Mouse (Mus musculus) brain, embryonic 14.5 days (tissue): ENCODE measurements at regions not wholly inside any gene's neighbourhood (a gene's known extent, or its start where the extent isn't known, plus 50 kb on each side); places are given as distances from the start of the nearest gene placed in this dataset.

Experiments
- DNase-seq: peaks from one replicate; pipeline ENCODE4 v3.0.0-alpha.2; 2011; ENCODE audit warnings: low read depth
- CTCF ChIP-seq: fragments of 200-500 bp; IDR thresholded peaks from 2 replicates; pipeline ENCODE4 v1.5.1; 2012; ENCODE audit warnings: inconsistent platforms, mild to moderate bottlenecking, moderate library complexity, borderline replicate concordance; ENCODE audit not compliant: insufficient read depth, insufficient read length; ENCODE audit errors: extremely low read depth
- POLR2A ChIP-seq: fragments of 200-500 bp; IDR thresholded peaks from 2 replicates; pipeline ENCODE4 v1.6.1; 2012; ENCODE audit warnings: mild to moderate bottlenecking, inconsistent platforms, borderline replicate concordance; ENCODE audit not compliant: poor library complexity, insufficient read depth, insufficient read length, severe bottlenecking; ENCODE audit errors: extremely low read depth

- TF ChIP-seq CTCF (no peak), POLR2A (no peak)
- DNase-seq, result no peak
Observed at GRCm38 (mm10) chr5:35160929-35161815, 55.6 kb upstream of the Lrpap1 start.

DNA sequence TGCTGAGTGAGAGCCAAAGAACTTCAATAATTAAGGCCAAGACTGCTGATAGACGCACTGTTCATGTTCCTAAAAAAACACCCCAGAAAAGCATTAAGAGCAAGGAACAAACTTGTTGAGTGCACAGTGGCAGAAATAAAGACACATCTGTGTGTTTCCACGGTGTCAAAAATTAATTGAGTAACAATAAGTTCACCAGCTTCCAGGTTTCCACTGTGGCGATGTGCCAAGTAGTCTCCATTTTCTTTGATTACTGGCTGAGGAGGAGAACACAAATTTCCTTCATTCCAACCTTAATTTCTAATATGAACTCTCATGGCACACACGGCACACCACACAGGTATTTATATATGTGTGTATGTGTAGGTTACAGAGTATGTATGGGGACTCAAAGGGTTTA lies 54.3 kb upstream of the Lrpap1 start:
- TF ChIP-seq POLR2A (no peak), CTCF (no peak)
- DNase-seq, result no peak

DNA sequence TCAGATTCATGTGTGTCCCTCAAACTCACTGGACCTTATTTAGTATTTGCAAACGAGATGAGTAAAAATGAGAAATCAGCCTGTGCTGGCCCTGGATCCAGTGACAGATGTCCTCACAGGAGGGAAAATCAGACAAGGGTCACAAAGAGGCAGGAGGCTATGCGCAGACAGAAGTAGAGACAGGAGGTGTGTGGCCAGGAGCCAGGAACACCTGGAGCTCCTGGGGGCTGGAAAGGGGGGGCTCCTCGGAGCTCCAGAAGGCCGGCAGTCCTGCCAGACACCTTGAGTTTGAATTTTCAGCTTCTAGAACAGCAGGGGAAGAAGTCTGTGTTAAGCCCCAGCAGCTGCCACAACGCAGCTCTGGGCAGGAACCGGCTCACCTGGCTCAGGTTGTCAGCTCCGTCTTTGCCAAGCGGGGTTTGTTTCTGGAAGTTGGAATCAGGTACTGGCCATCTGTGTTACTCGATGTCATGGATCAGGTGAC lies 53.7 kb upstream of the Lrpap1 start:
- TF ChIP-seq CTCF, result no peak
- TF ChIP-seq POLR2A, result no peak
- peak; percentile 66 for DNase-seq

DNA sequence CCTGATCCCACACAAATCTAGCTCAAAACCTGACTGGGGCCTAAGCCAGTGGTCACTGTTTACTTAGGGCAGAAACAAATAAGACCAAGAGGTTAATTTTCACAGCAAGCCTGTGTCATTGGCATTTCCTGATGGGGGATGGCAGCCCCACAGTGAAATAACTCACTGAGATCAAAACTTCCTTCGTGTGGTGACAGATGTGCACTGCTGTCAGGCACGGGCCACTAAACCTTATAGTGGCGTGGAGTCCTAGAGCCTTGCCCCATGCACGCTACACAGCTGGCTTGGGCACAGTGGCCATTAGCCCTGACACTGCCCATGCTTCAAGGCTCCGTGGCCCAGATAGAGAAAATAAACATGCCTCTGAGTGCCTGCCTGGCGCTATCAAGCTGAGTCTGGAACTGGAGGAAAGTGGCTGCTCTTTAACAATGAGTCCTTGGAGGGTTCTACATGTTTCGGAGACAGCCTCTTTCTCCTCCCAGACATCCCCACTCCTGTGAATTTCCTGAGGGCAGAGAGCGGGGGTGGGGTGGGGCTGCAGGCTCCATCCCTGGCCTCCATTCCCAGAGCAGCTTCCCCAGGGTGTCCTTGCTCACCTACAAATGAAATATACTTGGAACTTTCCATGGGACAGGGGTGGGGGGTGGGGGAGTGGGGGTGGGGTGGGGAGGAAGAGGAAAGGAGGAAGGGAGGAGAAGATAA lies 52.9 kb upstream of the Lrpap1 start:
- no peak for DNase-seq
- no peak for TF ChIP-seq CTCF
- TF ChIP-seq POLR2A, result no peak

DNA sequence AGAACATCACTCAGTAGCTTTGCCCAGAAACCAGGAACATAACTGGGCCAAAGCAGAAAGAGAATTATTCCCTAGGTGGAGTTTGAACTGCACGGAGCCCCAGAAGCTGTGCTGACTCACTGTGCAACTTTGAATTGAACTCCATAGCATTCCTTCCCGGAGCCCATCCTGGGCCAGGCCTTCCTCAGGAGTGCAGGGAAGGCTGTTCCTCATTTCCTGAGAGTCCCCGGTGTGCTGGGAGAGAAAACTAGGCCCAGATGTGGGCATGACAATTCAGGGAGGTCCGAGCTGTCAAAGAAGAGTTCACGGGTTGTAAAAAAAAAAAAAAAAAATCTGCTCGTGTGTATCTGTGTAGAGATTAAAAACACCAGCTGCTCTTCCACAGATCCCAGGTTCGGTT lies 50.8 kb upstream of the Lrpap1 start:
- TF ChIP-seq CTCF (no peak), POLR2A (no peak)
- no peak for DNase-seq

DNA sequence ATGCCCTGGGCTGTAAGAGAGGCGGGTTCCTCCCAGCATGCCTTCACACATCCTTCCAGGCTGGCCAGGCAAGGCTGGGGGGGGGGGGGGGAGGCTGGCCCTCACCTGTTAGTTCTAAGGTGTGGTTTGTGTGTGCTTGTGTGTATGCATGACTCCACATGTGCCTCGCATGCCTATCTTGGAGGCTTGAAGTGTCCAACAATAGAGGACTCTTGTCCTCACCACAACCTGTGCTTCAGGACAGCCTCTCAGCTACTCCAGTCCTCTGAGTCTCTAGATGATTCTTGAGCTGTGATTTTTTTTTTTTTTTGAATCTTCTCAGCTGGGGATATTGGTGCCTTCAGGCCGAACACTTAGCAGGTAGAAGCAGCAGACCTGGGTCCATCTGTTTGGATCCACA lies 50.2 kb upstream of the Lrpap1 start:
- DNase-seq, result no peak
- TF ChIP-seq POLR2A (no peak), CTCF (no peak)
